Mouse (Mus musculus): Measurements from ENCODE around the gene Gm43720. TPM values are rescaled to one million over a fixed set of nuclear protein-coding genes. Genes with fewer than 3 reads are reported as not detected.
A peak's percentile ranks its signal among the peaks of the same experiment; 100 is the strongest.
"Not testable (repeated sequence)": the region's sequence is repeated elsewhere in the genome, so short reads cannot be mapped to it uniquely, and the experiment has no call there.

The Gm43720 gene
- total RNA-seq, 2 experiments from 2014 or later, result not detected

GRCm38 (mm10) chr5:138222111-138222510 is 57.6 kb downstream of the Gm43720 start:
- peak; percentile 87 to 93 for DNase-seq (ENCODE audit: low spot score in 2 of 2)

- DNase-seq (ENCODE audit: low spot score in 2 of 2), result no peak
Measured at GRCm38 (mm10) chr5:138219864-138220263, 59.9 kb downstream of the Gm43720 start.

GRCm38 (mm10) chr5:138216632-138217031 is 63.1 kb downstream of the Gm43720 start:
- not testable (repeated sequence) for DNase-seq (ENCODE audit: low spot score in 2 of 2)

Other genes starting within 250 kb of the Gm43720 start
- gene Smok3c, start 226.8 kb downstream of the Gm43720 start, total RNA-seq (2021), result not detected
- gene Zkscan1, start 194.9 kb downstream of the Gm43720 start, total RNA-seq (2021), result 10 to 100 TPM; 40.5 to 42.3 TPM
- gene Zscan21, start 163.1 kb downstream of the Gm43720 start, total RNA-seq (2021), result 10 to 100 TPM; 17.2 to 17.4 TPM
- gene Zfp113, start 124.2 kb downstream of the Gm43720 start, total RNA-seq (2021), result 10 to 100 TPM; 11.2 to 12.6 TPM
- 100 to 1,000 TPM; 142 to 146 TPM for gene Cops6, start 118.9 kb downstream of the Gm43720 start, total RNA-seq (2021)
- 10 to 100 TPM; 19.9 to 22.1 TPM for gene Ap4m1, start 108.0 kb downstream of the Gm43720 start, total RNA-seq (2021)
- 10 to 100 TPM; 14.0 to 15.7 TPM for gene Mcm7, start 107.5 kb downstream of the Gm43720 start, total RNA-seq (2021)
- 10 to 100 TPM; 42.4 to 43.2 TPM for gene Taf6, start 92.5 kb downstream of the Gm43720 start, total RNA-seq (2021)
- 10 to 100 TPM; 13.0 to 16.3 TPM for gene Cnpy4, start 92.5 kb downstream of the Gm43720 start, total RNA-seq (2021)
- 1 to 10 TPM; 8.6 TPM for gene Mblac1, start 85.6 kb downstream of the Gm43720 start, total RNA-seq (2021)
- gene Nxpe5, start 54.1 kb downstream of the Gm43720 start, total RNA-seq (2021), result under 1 TPM; 0.23 to 0.26 TPM
- gene Lamtor4, start 24.5 kb downstream of the Gm43720 start, total RNA-seq (2021), result 10 to 100 TPM; 50.7 to 56.1 TPM
- gene BC037034, start 15.9 kb downstream of the Gm43720 start, total RNA-seq (2021), result 10 to 100 TPM; 61.4 to 71.1 TPM
- gene Gal3st4, start 7.1 kb downstream of the Gm43720 start, total RNA-seq (2021), result 1 to 10 TPM; 2.5 to 3.5 TPM
- gene Gpc2, start within 50 bp of the Gm43720 start, total RNA-seq (2021), result 1 to 10 TPM in 1 of 2 experiments, under 1 TPM in 1; 0.95 to 1.2 TPM
- gene Stag3, start 282 bp upstream of the Gm43720 start, total RNA-seq (2021), result 1 to 10 TPM in 1 of 2 experiments, under 1 TPM in 1; 0.37 to 1.3 TPM
- under 1 TPM in 1 of 2 experiments, not detected in 1; 0.42 TPM for gene Pvrig, start 62.0 kb upstream of the Gm43720 start, total RNA-seq (2021)
- gene Zfp157, start 161.5 kb upstream of the Gm43720 start, total RNA-seq (2021), result 10 to 100 TPM; 21.2 to 22.1 TPM